Mouse (Mus musculus): ENCODE data around the gene Pitpnb. TPM values are rescaled to one million over a fixed set of nuclear protein-coding genes. Genes with fewer than 3 reads are reported as not detected.

Pitpnb gene
- polyA plus RNA-seq, 1 experiment from 2014 or later = 104 TPM

GRCm38 (mm10) chr5:111300776-111301175, 29.8 kb upstream of the Pitpnb start:
- Histone ChIP-seq H3K36me3 (ENCODE audit: control insufficient read depth, insufficient read depth, low read length) (no peaks in the 10 kb centered on the region), H3K9ac (replicated peaks; ENCODE audit: low read length) (no peak overlapping the region), H3K27ac (replicated peaks; ENCODE audit: low read depth, low read length) (no peak overlapping the region), H3K4me3 (replicated peaks; ENCODE audit: low read depth, low read length) (no peak overlapping the region), H3K9me3 (ENCODE audit: control insufficient read depth, low read length) (no peaks in the 10 kb centered on the region; the same call in 1 of the 2 replicates), H3K27me3 (ENCODE audit: control insufficient read depth, insufficient read depth, low read length) (no peaks in the 10 kb centered on the region), H3K4me1 (ENCODE audit: control insufficient read depth, insufficient read depth, low read length) (no peaks in the 10 kb centered on the region), H3K4me2 (ENCODE audit: low read length) (no peak overlapping the region)
- DNase-seq (peak; percentile 32), ATAC-seq (ENCODE audit: low FRiP score, low TSS enrichment) (no peak)
- WGBS = 61% methylated on average over 8 of the region's 8 CpGs

- no peak overlapping the region for H3K4me2 ChIP-seq (ENCODE audit: low read length)
- DNase-seq (no peak), ATAC-seq (ENCODE audit: low FRiP score, low TSS enrichment) (no peak)
Measured at GRCm38 (mm10) chr5:111301736-111302135, 28.8 kb upstream of the Pitpnb start.

GRCm38 (mm10) chr5:111304730-111305129, 25.8 kb upstream of the Pitpnb start:
- H3K9me3 ChIP-seq (ENCODE audit: control insufficient read depth, low read length) = no peaks in the 10 kb centered on the region; the same call in 1 of the 2 replicates
- 93% methylated on average over 3 of the region's 3 CpGs for WGBS
- DNase-seq = no peak
- H3K4me3 ChIP-seq (replicated peaks; ENCODE audit: low read depth, low read length) = no peak overlapping the region
- no peak for ATAC-seq (ENCODE audit: low FRiP score, low TSS enrichment)
- H3K4me2 ChIP-seq (ENCODE audit: low read length) = no peak overlapping the region
- H3K36me3 ChIP-seq (ENCODE audit: control insufficient read depth, insufficient read depth, low read length) = no peaks in the 10 kb centered on the region
- H3K4me1 ChIP-seq (ENCODE audit: control insufficient read depth, insufficient read depth, low read length) = no peaks in the 10 kb centered on the region
- H3K9ac ChIP-seq (replicated peaks; ENCODE audit: low read length) = no peak overlapping the region
- no peak overlapping the region for H3K27ac ChIP-seq (replicated peaks; ENCODE audit: low read depth, low read length)
- H3K27me3 ChIP-seq (ENCODE audit: control insufficient read depth, insufficient read depth, low read length) = no peaks in the 10 kb centered on the region

More at GRCm38 (mm10) chr5:111301736-111302135, 28.8 kb upstream of the Pitpnb start:
- Histone ChIP-seq H3K9me3 (ENCODE audit: control insufficient read depth, low read length) (no peaks in the 10 kb centered on the region; the same call in 1 of the 2 replicates), H3K27me3 (ENCODE audit: control insufficient read depth, insufficient read depth, low read length) (no peaks in the 10 kb centered on the region), H3K9ac (replicated peaks; ENCODE audit: low read length) (no peak overlapping the region), H3K4me3 (replicated peaks; ENCODE audit: low read depth, low read length) (no peak overlapping the region), H3K36me3 (ENCODE audit: control insufficient read depth, insufficient read depth, low read length) (no peaks in the 10 kb centered on the region), H3K4me1 (ENCODE audit: control insufficient read depth, insufficient read depth, low read length) (no peaks in the 10 kb centered on the region), H3K27ac (replicated peaks; ENCODE audit: low read depth, low read length) (no peak overlapping the region)
- WGBS = 78% methylated on average over 7 of the region's 7 CpGs

- ATAC-seq (ENCODE audit: low FRiP score, low TSS enrichment) (no peak), DNase-seq (no peak)
- Histone ChIP-seq H3K36me3 (ENCODE audit: control insufficient read depth, insufficient read depth, low read length) (no peaks in the 10 kb centered on the region), H3K4me3 (replicated peaks; ENCODE audit: low read depth, low read length) (no peak overlapping the region), H3K4me2 (ENCODE audit: low read length) (no peak overlapping the region), H3K27me3 (ENCODE audit: control insufficient read depth, insufficient read depth, low read length) (no peaks in the 10 kb centered on the region), H3K27ac (replicated peaks; ENCODE audit: low read depth, low read length) (no peak overlapping the region), H3K9me3 (ENCODE audit: control insufficient read depth, low read length) (no peaks in the 10 kb centered on the region), H3K4me1 (ENCODE audit: control insufficient read depth, insufficient read depth, low read length) (no peaks in the 10 kb centered on the region), H3K9ac (replicated peaks; ENCODE audit: low read length) (no peak overlapping the region)
- WGBS = 84% methylated on average over 6 of the region's 6 CpGs
Measured at GRCm38 (mm10) chr5:111310185-111310584, 20.4 kb upstream of the Pitpnb start.

GRCm38 (mm10) chr5:111313833-111314232, 16.7 kb upstream of the Pitpnb start:
- H3K4me3 ChIP-seq (replicated peaks; ENCODE audit: low read depth, low read length) = no peak overlapping the region
- ATAC-seq (ENCODE audit: low FRiP score, low TSS enrichment) (no peak), DNase-seq (no peak)
- H3K9me3 ChIP-seq (ENCODE audit: control insufficient read depth, low read length) = no peaks in the 10 kb centered on the region
- H3K9ac ChIP-seq (replicated peaks; ENCODE audit: low read length) = no peak overlapping the region
- 85% methylated on average over 9 of the region's 9 CpGs for WGBS
- no peaks in the 10 kb centered on the region for H3K36me3 ChIP-seq (ENCODE audit: control insufficient read depth, insufficient read depth, low read length)
- no peak overlapping the region for H3K27ac ChIP-seq (replicated peaks; ENCODE audit: low read depth, low read length)
- H3K27me3 ChIP-seq (ENCODE audit: control insufficient read depth, insufficient read depth, low read length) = no peaks in the 10 kb centered on the region
- H3K4me2 ChIP-seq (ENCODE audit: low read length) = no peak overlapping the region
- H3K4me1 ChIP-seq (ENCODE audit: control insufficient read depth, insufficient read depth, low read length) = no peaks in the 10 kb centered on the region

- no peaks in the 10 kb centered on the region for H3K27me3 ChIP-seq (ENCODE audit: control insufficient read depth, insufficient read depth, low read length)
- no peak for ATAC-seq (ENCODE audit: low FRiP score, low TSS enrichment)
- WGBS = 91% methylated on average over 6 of the region's 6 CpGs
- H3K4me2 ChIP-seq (ENCODE audit: low read length) = no peak overlapping the region
- H3K9me3 ChIP-seq (ENCODE audit: control insufficient read depth, low read length) = no peaks in the 10 kb centered on the region
- DNase-seq = no peak
- no peak overlapping the region for H3K27ac ChIP-seq (replicated peaks; ENCODE audit: low read depth, low read length)
- no peaks in the 10 kb centered on the region for H3K36me3 ChIP-seq (ENCODE audit: control insufficient read depth, insufficient read depth, low read length)
- H3K9ac ChIP-seq (replicated peaks; ENCODE audit: low read length) = no peak overlapping the region
- H3K4me1 ChIP-seq (ENCODE audit: control insufficient read depth, insufficient read depth, low read length) = no peaks in the 10 kb centered on the region
- no peak overlapping the region for H3K4me3 ChIP-seq (replicated peaks; ENCODE audit: low read depth, low read length)
Measured at GRCm38 (mm10) chr5:111315061-111315460, 15.5 kb upstream of the Pitpnb start.

- Histone ChIP-seq H3K4me2 (ENCODE audit: low read length) (no peak overlapping the region), H3K4me1 (ENCODE audit: control insufficient read depth, insufficient read depth, low read length) (no peaks in the 10 kb centered on the region), H3K27ac (replicated peaks; ENCODE audit: low read depth, low read length) (no peak overlapping the region), H3K36me3 (ENCODE audit: control insufficient read depth, insufficient read depth, low read length) (no peaks in the 10 kb centered on the region), H3K4me3 (replicated peaks; ENCODE audit: low read depth, low read length) (no peak overlapping the region), H3K9me3 (ENCODE audit: control insufficient read depth, low read length) (no peaks in the 10 kb centered on the region), H3K27me3 (ENCODE audit: control insufficient read depth, insufficient read depth, low read length) (no peaks in the 10 kb centered on the region), H3K9ac (replicated peaks; ENCODE audit: low read length) (no peak overlapping the region)
- 75% methylated on average over 3 of the region's 3 CpGs for WGBS
- ATAC-seq (ENCODE audit: low FRiP score, low TSS enrichment) (no peak), DNase-seq (no peak)
Measured at GRCm38 (mm10) chr5:111317526-111317925, 13.0 kb upstream of the Pitpnb start.

- H3K9ac ChIP-seq (replicated peaks; ENCODE audit: low read length) = no peak overlapping the region
- H3K4me3 ChIP-seq (replicated peaks; ENCODE audit: low read depth, low read length) = no peak overlapping the region
- no peaks in the 10 kb centered on the region for H3K36me3 ChIP-seq (ENCODE audit: control insufficient read depth, insufficient read depth, low read length)
- no peaks in the 10 kb centered on the region for H3K27me3 ChIP-seq (ENCODE audit: control insufficient read depth, insufficient read depth, low read length)
- no peak overlapping the region for H3K27ac ChIP-seq (replicated peaks; ENCODE audit: low read depth, low read length)
- 66% methylated on average over 1 of the region's 1 CpGs for WGBS
- no peak overlapping the region for H3K4me2 ChIP-seq (ENCODE audit: low read length)
- no peaks in the 10 kb centered on the region for H3K9me3 ChIP-seq (ENCODE audit: control insufficient read depth, low read length)
- DNase-seq = no peak
- H3K4me1 ChIP-seq (ENCODE audit: control insufficient read depth, insufficient read depth, low read length) = no peaks in the 10 kb centered on the region
- ATAC-seq (ENCODE audit: low FRiP score, low TSS enrichment) = no peak
Measured at GRCm38 (mm10) chr5:111318946-111319345, 11.6 kb upstream of the Pitpnb start.

- H3K36me3 ChIP-seq (ENCODE audit: control insufficient read depth, insufficient read depth, low read length) = no peaks in the 10 kb centered on the region
- H3K4me3 ChIP-seq (replicated peaks; ENCODE audit: low read depth, low read length) = no peak overlapping the region
- WGBS = 28% methylated on average over 1 of the region's 1 CpGs
- ATAC-seq (ENCODE audit: low FRiP score, low TSS enrichment) (no peak), DNase-seq (no peak)
- H3K9ac ChIP-seq (replicated peaks; ENCODE audit: low read length) = no peak overlapping the region
- peaks cover 5% of the 10 kb centered on the region; the same call in 1 of the 2 replicates for H3K4me1 ChIP-seq (ENCODE audit: control insufficient read depth, insufficient read depth, low read length)
- H3K27me3 ChIP-seq (ENCODE audit: control insufficient read depth, insufficient read depth, low read length) = no peaks in the 10 kb centered on the region
- no peak overlapping the region for H3K27ac ChIP-seq (replicated peaks; ENCODE audit: low read depth, low read length)
- H3K9me3 ChIP-seq (ENCODE audit: control insufficient read depth, low read length) = no peaks in the 10 kb centered on the region
- no peak overlapping the region for H3K4me2 ChIP-seq (ENCODE audit: low read length)
Measured at GRCm38 (mm10) chr5:111325813-111326212, 4.8 kb upstream of the Pitpnb start.
